Mouse (Mus musculus): ENCODE results near the gene Gm21992. TPM values are rescaled to one million over a fixed set of nuclear protein-coding genes. Genes with fewer than 3 reads are reported as not detected.

Gm21992 gene
- polyA plus RNA-seq, 1 experiment from 2014 or later = 8.5 TPM

DNA sequence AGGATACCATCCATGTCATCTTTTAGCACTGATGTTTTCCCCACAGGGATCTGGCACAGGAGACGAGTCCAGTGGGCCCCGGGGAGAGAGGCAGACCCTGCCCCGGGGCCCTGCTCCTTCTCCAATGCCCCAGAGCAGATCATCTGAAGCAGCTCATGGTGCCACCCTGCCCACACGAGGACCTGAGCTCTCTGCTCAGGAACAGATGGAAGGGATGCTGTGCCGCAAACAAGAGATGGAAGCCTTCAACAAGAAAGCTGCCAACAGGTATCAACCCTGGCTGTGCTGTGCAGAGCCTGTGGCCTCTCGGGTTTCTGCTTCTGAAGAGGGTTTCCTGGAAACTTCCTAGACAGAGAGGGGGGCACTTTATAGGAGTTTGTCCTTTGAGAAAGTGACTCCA is 61.4 kb downstream of the Gm21992 start:
- Histone ChIP-seq H3K9me3 (ENCODE audit: control insufficient read depth, low read length) (no peaks in the 10 kb centered on the region), H3K27ac (ENCODE audit: low read depth, low read length) (no peak overlapping the region), H3K9ac (ENCODE audit: low read length) (no peak overlapping the region), H3K27me3 (ENCODE audit: control insufficient read depth, insufficient read depth, low read length) (no peaks in the 10 kb centered on the region), H3K4me2 (ENCODE audit: low read depth) (no peak overlapping the region), H3K36me3 (ENCODE audit: control insufficient read depth, insufficient read depth, low read length) (peaks cover 11% of the 10 kb centered on the region), H3K4me3 (ENCODE audit: low read depth, low read length) (no peak overlapping the region), H3K4me1 (ENCODE audit: control insufficient read depth, insufficient read depth, low read length) (no peaks in the 10 kb centered on the region)
- 89% methylated on average over 6 of the region's 6 CpGs for WGBS
- ATAC-seq (ENCODE audit: insufficient read depth, low FRiP score, low TSS enrichment) (no peak), DNase-seq (ENCODE audit: low spot score) (no peak)

- 86% methylated on average over 10 of the region's 10 CpGs for WGBS
- Histone ChIP-seq H3K9me3 (ENCODE audit: control insufficient read depth, low read length) (no peaks in the 10 kb centered on the region), H3K4me2 (ENCODE audit: low read depth) (no peak overlapping the region), H3K9ac (ENCODE audit: low read length) (no peak overlapping the region), H3K36me3 (ENCODE audit: control insufficient read depth, insufficient read depth, low read length) (peaks cover 11% of the 10 kb centered on the region), H3K4me3 (ENCODE audit: low read depth, low read length) (no peak overlapping the region), H3K4me1 (ENCODE audit: control insufficient read depth, insufficient read depth, low read length) (no peaks in the 10 kb centered on the region), H3K27ac (ENCODE audit: low read depth, low read length) (no peak overlapping the region), H3K27me3 (ENCODE audit: control insufficient read depth, insufficient read depth, low read length) (no peaks in the 10 kb centered on the region)
- ATAC-seq (ENCODE audit: insufficient read depth, low FRiP score, low TSS enrichment) (no peak), DNase-seq (ENCODE audit: low spot score) (no peak)
Measured at GRCm38 (mm10) chr19:4748493-4748892, 62.9 kb downstream of the Gm21992 start.

DNA sequence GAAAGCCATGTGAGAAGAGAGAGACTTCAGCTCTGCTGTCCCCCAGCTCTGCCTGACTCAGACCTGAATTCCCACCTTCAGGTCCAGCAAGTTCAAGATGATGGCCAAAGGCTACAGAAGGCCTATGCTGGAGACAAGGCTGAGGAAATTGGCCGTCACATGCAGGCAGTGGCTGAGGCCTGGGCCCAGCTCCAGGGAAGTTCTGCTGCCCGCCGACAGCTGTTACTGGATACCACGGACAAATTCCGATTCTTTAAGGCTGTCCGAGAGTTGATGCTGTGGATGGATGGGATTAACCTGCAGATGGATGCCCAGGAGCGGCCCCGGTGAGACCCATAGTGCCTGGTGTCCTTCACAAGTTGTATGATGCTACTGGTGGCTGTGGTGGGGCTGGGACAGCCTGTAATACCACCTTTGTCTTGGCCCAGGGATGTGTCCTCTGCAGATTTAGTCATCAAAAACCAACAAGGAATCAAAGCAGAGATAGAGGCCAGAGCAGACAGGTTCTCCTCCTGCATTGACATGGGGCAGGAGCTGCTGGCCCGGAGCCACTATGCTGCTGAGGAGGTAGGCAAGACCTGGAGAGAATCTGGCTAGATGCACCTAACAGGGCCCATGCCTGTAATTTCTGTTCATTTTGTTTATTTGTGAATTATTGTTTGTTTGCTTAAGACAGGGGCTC is 63.6 kb downstream of the Gm21992 start:
- no peak overlapping the region for H3K4me3 ChIP-seq (ENCODE audit: low read depth, low read length)
- no peak overlapping the region for H3K27ac ChIP-seq (ENCODE audit: low read depth, low read length)
- no peak for DNase-seq (ENCODE audit: low spot score)
- H3K27me3 ChIP-seq (ENCODE audit: control insufficient read depth, insufficient read depth, low read length) = no peaks in the 10 kb centered on the region
- H3K4me2 ChIP-seq (ENCODE audit: low read depth) = no peak overlapping the region
- H3K36me3 ChIP-seq (ENCODE audit: control insufficient read depth, insufficient read depth, low read length) = peaks cover 11% of the 10 kb centered on the region
- H3K9ac ChIP-seq (ENCODE audit: low read length) = no peak overlapping the region
- no peak for ATAC-seq (ENCODE audit: insufficient read depth, low FRiP score, low TSS enrichment)
- no peaks in the 10 kb centered on the region for H3K4me1 ChIP-seq (ENCODE audit: control insufficient read depth, insufficient read depth, low read length)
- 91% methylated on average over 9 of the region's 9 CpGs for WGBS
- H3K9me3 ChIP-seq (ENCODE audit: control insufficient read depth, low read length) = no peaks in the 10 kb centered on the region

DNA sequence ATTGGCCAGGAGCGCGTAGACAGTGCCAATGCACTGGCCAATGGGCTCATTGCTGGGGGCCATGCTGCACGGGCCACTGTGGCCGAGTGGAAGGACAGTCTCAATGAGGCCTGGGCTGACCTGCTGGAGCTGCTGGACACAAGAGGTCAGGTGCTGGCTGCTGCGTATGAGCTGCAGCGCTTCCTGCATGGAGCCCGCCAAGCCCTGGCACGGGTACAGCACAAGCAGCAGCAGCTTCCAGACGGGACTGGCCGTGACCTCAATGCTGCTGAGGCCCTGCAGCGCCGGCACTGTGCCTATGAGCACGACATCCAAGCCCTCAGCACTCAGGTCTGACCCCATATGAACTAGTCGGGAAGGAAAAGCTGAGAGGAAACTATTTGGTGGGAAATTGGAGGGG is 64.8 kb downstream of the Gm21992 start:
- ATAC-seq (ENCODE audit: insufficient read depth, low FRiP score, low TSS enrichment) (no peak), DNase-seq (ENCODE audit: low spot score) (no peak)
- Histone ChIP-seq H3K9ac (ENCODE audit: low read length) (no peak overlapping the region), H3K4me1 (ENCODE audit: control insufficient read depth, insufficient read depth, low read length) (no peaks in the 10 kb centered on the region), H3K9me3 (ENCODE audit: control insufficient read depth, low read length) (no peaks in the 10 kb centered on the region), H3K27me3 (ENCODE audit: control insufficient read depth, insufficient read depth, low read length) (no peaks in the 10 kb centered on the region), H3K36me3 (ENCODE audit: control insufficient read depth, insufficient read depth, low read length) (peaks cover 11% of the 10 kb centered on the region), H3K27ac (ENCODE audit: low read depth, low read length) (no peak overlapping the region), H3K4me2 (ENCODE audit: low read depth) (no peak overlapping the region), H3K4me3 (ENCODE audit: low read depth, low read length) (no peak overlapping the region)
- 91% methylated on average over 14 of the region's 14 CpGs for WGBS

DNA sequence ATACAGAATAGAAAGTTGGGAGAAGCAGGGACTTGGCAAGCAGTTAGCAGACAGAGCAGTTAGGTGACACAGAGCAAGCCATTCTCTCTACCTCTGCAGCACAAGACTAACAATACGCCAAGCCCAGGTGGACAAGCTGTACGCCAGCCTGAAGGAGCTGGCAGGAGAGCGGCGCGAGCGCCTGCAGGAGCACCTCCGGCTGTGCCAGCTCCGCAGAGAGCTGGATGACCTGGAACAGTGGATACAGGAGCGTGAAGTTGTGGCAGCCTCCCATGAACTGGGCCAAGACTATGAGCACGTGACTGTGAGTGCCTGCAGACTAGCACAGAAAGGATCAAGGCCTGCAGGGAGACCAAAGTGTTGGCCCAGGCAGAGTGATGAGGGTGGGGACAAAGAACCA is 65.7 kb downstream of the Gm21992 start:
- Histone ChIP-seq H3K27me3 (ENCODE audit: control insufficient read depth, insufficient read depth, low read length) (no peaks in the 10 kb centered on the region), H3K4me3 (ENCODE audit: low read depth, low read length) (no peak overlapping the region), H3K4me1 (ENCODE audit: control insufficient read depth, insufficient read depth, low read length) (no peaks in the 10 kb centered on the region), H3K9me3 (ENCODE audit: control insufficient read depth, low read length) (no peaks in the 10 kb centered on the region), H3K36me3 (ENCODE audit: control insufficient read depth, insufficient read depth, low read length) (peaks cover 9% of the 10 kb centered on the region), H3K27ac (ENCODE audit: low read depth, low read length) (no peak overlapping the region), H3K9ac (ENCODE audit: low read length) (no peak overlapping the region), H3K4me2 (ENCODE audit: low read depth) (no peak overlapping the region)
- 94% methylated on average over 10 of the region's 10 CpGs for WGBS
- DNase-seq (ENCODE audit: low spot score) (no peak), ATAC-seq (ENCODE audit: insufficient read depth, low FRiP score, low TSS enrichment) (no peak)

GRCm38 (mm10) chr19:4745057-4745456 is 66.4 kb downstream of the Gm21992 start:
- Histone ChIP-seq H3K9ac (ENCODE audit: low read length) (no peak overlapping the region), H3K4me1 (ENCODE audit: control insufficient read depth, insufficient read depth, low read length) (no peaks in the 10 kb centered on the region), H3K36me3 (ENCODE audit: control insufficient read depth, insufficient read depth, low read length) (peaks cover 9% of the 10 kb centered on the region), H3K27ac (ENCODE audit: low read depth, low read length) (no peak overlapping the region), H3K4me2 (ENCODE audit: low read depth) (no peak overlapping the region), H3K4me3 (ENCODE audit: low read depth, low read length) (no peak overlapping the region), H3K27me3 (ENCODE audit: control insufficient read depth, insufficient read depth, low read length) (no peaks in the 10 kb centered on the region), H3K9me3 (ENCODE audit: control insufficient read depth, low read length) (no peaks in the 10 kb centered on the region)
- no peak for DNase-seq (ENCODE audit: low spot score)
- ATAC-seq (ENCODE audit: insufficient read depth, low FRiP score, low TSS enrichment) = no peak
- 89% methylated on average over 9 of the region's 9 CpGs for WGBS

DNA sequence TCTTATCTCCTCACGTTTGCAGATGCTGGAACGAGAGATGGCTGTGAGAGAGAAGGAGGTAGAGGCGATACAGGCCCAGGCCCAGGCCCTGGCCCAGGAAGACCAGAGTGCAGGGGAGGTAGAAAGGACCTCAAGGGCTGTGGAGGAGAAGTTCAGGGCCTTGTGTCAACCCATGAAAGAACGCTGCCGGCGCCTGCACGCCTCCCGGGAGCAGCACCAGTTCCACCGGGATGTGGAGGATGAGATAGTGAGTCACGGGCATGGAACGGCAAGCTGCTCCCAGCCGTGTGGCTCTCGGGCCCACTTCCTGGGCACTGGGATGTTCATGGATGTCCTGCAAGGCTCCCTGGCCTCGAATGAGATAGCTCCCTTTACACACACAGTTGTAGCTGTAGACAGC is 67.4 kb downstream of the Gm21992 start:
- ATAC-seq (ENCODE audit: insufficient read depth, low FRiP score, low TSS enrichment) (no peak), DNase-seq (ENCODE audit: low spot score) (no peak)
- H3K27ac ChIP-seq (ENCODE audit: low read depth, low read length) = no peak overlapping the region
- no peaks in the 10 kb centered on the region for H3K9me3 ChIP-seq (ENCODE audit: control insufficient read depth, low read length)
- no peak overlapping the region for H3K4me3 ChIP-seq (ENCODE audit: low read depth, low read length)
- 0 out of 2 replicates have a peak, but pooled peaks cover 2% of the 10 kb centered on the region for H3K36me3 ChIP-seq (ENCODE audit: control insufficient read depth, insufficient read depth, low read length)
- no peaks in the 10 kb centered on the region for H3K4me1 ChIP-seq (ENCODE audit: control insufficient read depth, insufficient read depth, low read length)
- no peak overlapping the region for H3K9ac ChIP-seq (ENCODE audit: low read length)
- H3K4me2 ChIP-seq (ENCODE audit: low read depth) = no peak overlapping the region
- no peaks in the 10 kb centered on the region for H3K27me3 ChIP-seq (ENCODE audit: control insufficient read depth, insufficient read depth, low read length)
- 86% methylated on average over 14 of the region's 14 CpGs for WGBS

DNA sequence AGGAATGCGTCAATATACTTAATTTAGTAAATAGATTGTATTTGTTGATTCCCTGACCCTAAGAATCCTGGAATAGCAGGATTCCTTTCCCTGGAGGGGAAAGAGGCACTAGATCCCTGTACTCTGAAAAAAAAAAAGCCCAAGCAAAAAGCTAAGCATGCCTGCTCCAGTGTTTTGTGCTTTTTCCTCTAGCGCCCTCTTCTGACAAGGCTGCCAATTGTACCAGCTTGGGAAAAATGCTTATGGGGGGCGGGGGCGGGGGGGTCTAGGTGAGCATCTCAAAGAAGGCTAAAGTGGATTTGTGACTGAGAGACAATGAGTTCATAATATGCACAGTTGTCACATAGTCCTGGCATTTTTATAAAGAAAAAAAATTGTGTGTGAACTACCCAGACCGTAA is 67.9 kb downstream of the Gm21992 start:
- H3K27me3 ChIP-seq (ENCODE audit: control insufficient read depth, insufficient read depth, low read length) = no peaks in the 10 kb centered on the region
- H3K4me1 ChIP-seq (ENCODE audit: control insufficient read depth, insufficient read depth, low read length) = no peaks in the 10 kb centered on the region
- WGBS = 42% methylated on average over 5 of the region's 5 CpGs
- no peaks in the 10 kb centered on the region for H3K9me3 ChIP-seq (ENCODE audit: control insufficient read depth, low read length)
- no peak overlapping the region for H3K4me3 ChIP-seq (ENCODE audit: low read depth, low read length)
- DNase-seq (ENCODE audit: low spot score) (peak; percentile 45), ATAC-seq (ENCODE audit: insufficient read depth, low FRiP score, low TSS enrichment) (no peak)
- no peak overlapping the region for H3K9ac ChIP-seq (ENCODE audit: low read length)
- 0 out of 2 replicates have a peak, but pooled peaks cover 2% of the 10 kb centered on the region for H3K36me3 ChIP-seq (ENCODE audit: control insufficient read depth, insufficient read depth, low read length)
- H3K27ac ChIP-seq (ENCODE audit: low read depth, low read length) = no peak overlapping the region
- no peak overlapping the region for H3K4me2 ChIP-seq (ENCODE audit: low read depth)

DNA sequence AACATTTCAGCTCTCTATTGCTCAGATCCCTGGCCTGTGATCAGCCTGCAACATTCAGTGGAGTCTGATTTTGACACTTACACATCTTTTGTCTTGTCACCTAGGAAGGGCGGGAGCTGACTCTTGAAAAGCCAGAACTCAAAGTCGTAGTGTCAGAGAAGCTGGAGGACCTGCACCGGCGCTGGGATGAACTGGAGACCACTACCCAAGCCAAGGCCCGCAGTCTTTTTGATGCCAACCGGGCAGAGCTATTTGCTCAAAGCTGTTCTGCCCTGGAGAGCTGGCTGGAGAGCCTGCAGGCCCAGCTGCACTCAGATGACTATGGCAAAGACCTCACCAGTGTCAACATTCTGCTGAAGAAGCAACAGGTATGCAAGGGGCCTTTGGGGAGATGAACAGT is 69.2 kb downstream of the Gm21992 start:
- H3K36me3 ChIP-seq (ENCODE audit: control insufficient read depth, insufficient read depth, low read length) = peaks cover 9% of the 10 kb centered on the region
- DNase-seq (ENCODE audit: low spot score) = no peak
- H3K4me2 ChIP-seq (ENCODE audit: low read depth) = no peak overlapping the region
- no peak overlapping the region for H3K4me3 ChIP-seq (ENCODE audit: low read depth, low read length)
- ATAC-seq (ENCODE audit: insufficient read depth, low FRiP score, low TSS enrichment) = no peak
- no peaks in the 10 kb centered on the region for H3K4me1 ChIP-seq (ENCODE audit: control insufficient read depth, insufficient read depth, low read length)
- no peaks in the 10 kb centered on the region for H3K9me3 ChIP-seq (ENCODE audit: control insufficient read depth, low read length)
- H3K27me3 ChIP-seq (ENCODE audit: control insufficient read depth, insufficient read depth, low read length) = no peaks in the 10 kb centered on the region
- H3K27ac ChIP-seq (ENCODE audit: low read depth, low read length) = no peak overlapping the region
- H3K9ac ChIP-seq (ENCODE audit: low read length) = no peak overlapping the region
- WGBS = 91% methylated on average over 6 of the region's 6 CpGs

Data from neural tube, embryonic 11.5 days (tissue).